Mouse (Mus musculus) intestine, postnatal 0 days (tissue): ENCODE data around the gene Trim30d. TPM values are rescaled to one million over a fixed set of nuclear protein-coding genes. Genes with fewer than 3 reads are reported as not detected.

Experiments
- ATAC-seq: fragments of 200-750 bp; cut with Nextera tagmentation; 2 replicates; pipeline ENCODE4 v1.8.0; 2017; ENCODE audit warnings: mild to moderate bottlenecking, moderate TSS enrichment, moderate library complexity
- H3K27ac ChIP-seq: fragments of 300-500 bp; sonication (generic); 2 replicates; pipeline ENCODE4 v1.5.1; 2014; ENCODE audit warnings: mild to moderate bottlenecking, low read depth, low read length, moderate library complexity
- H3K27me3 ChIP-seq: fragments of 300-500 bp; sonication (generic); replicated peaks from 2 replicates; pipeline ENCODE4 v1.6.1; 2014; ENCODE audit warnings: low read length, mixed read lengths; ENCODE audit not compliant: control insufficient read depth, insufficient read depth
- H3K36me3 ChIP-seq: fragments of 300-500 bp; sonication (generic); 2 replicates; pipeline ENCODE4 v1.6.1; 2014; ENCODE audit warnings: mild to moderate bottlenecking, moderate library complexity; ENCODE audit not compliant: control insufficient read depth, insufficient read depth
- H3K4me1 ChIP-seq: fragments of 300-500 bp; sonication (generic); replicated peaks from 2 replicates; pipeline ENCODE4 v1.6.1; 2014; ENCODE audit warnings: antibody characterized with exemption, low read length, mixed read lengths; ENCODE audit not compliant: control insufficient read depth, insufficient read depth
- H3K4me2 ChIP-seq: fragments of 300-500 bp; sonication (generic); replicated peaks from 2 replicates; pipeline ENCODE4 v1.6.1; 2014; ENCODE audit warnings: low read depth, mild to moderate bottlenecking, moderate library complexity
- H3K4me3 ChIP-seq: fragments of 300-500 bp; sonication (generic); 2 replicates; pipeline ENCODE4 v1.5.1; 2014; ENCODE audit warnings: low read depth, low read length
- H3K9ac ChIP-seq: fragments of 300-500 bp; sonication (generic); 2 replicates; pipeline ENCODE4 v1.6.1; 2014; ENCODE audit warnings: mild to moderate bottlenecking, low read depth, low read length
- H3K9me3 ChIP-seq: fragments of 300-500 bp; sonication (generic); 2 replicates; pipeline ENCODE4 v1.6.1; 2016; ENCODE audit warnings: mixed run types; ENCODE audit not compliant: control insufficient read depth
- CTCF ChIP-seq: sonication (generic); IDR thresholded peaks from 2 replicates; pipeline ENCODE4 v1.5.1; 2016; ENCODE audit warnings: low read depth, mild to moderate bottlenecking, control low read depth, antibody characterized with exemption, moderate library complexity
- WGBS: fragments of 180-500 bp; shearing (Covaris S2); extraction: QIAGEN DNeasy Blood & Tissue Kit; methylation state at CpG from one replicate; pipeline ENCODE4 v1.1.7; 2014; 5-methylcytosine and 5-hydroxymethylcytosine counted together
- polyA plus RNA-seq: library from polyadenylated mRNA; unstranded; fragments of >200 nt; fragmentation: Nextera tagmentation; extraction: Ambion mirVana; gene quantifications from 2 replicates; pipeline ENCODE4 v1.2.1, GENCODE M21; 2015

The Trim30d gene
- polyA plus RNA-seq, 1 experiment from 2014 or later = 18.7 TPM

DNA sequence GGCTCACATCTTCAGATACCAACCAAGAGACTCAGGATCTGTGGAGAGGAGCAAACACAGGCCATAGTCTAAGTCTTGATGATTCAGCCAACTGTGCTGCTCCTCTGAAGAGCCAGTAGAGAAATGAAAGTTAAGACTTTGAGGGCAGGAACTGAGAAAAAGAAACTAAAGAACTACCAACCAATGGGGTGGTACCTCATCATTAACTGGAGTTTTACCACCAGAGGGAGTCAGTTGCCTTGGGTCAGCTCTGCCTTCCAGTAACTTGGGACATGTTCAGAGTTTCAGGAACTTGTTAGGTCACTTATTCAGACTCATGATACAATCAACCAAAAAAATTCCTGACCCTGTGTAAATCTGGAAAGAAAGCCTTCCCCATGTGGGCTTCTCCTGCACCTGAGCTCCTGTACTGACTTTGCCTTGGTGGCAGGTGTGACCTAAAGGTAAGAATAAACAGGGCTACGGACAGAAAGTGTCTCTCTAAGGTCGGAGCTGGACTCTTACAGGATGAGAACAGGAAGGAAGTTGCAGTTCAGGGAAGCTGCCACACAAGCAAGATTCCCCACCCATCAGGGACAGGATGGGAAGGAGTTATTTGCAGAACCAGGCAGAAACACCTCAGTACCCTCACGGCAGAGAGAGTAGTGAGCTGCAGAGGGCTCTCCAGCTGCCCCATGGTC lies 42.4 kb downstream of the Trim30d start, which contains the start of gene Trim30a:
Gene Trim30a (minus strand): TSS at position 129 of the 680 bp plus-strand sequence.
- Histone ChIP-seq H3K4me1 (no peaks in the 10 kb centered on the region), H3K4me3 (no peak within 1 kb of the TSS), H3K9me3 (no peaks in the 10 kb centered on the region), H3K27ac (no peak within 1 kb of the TSS), H3K36me3 (no peaks in the 10 kb centered on the region), H3K9ac (no peak within 1 kb of the TSS), H3K4me2 (peak within 1 kb of the TSS; percentile 32), H3K27me3 (no peaks in the 10 kb centered on the region)
- peak; percentile 73 for TF ChIP-seq CTCF
- WGBS = 58% methylated on average over 3 of the region's 3 CpGs
- ATAC-seq = peak; percentile 83

GRCm38 (mm10) chr7:104445961-104446645 lies 61.5 kb downstream of the Trim30d start:
- ATAC-seq = peak; percentile 67
- TF ChIP-seq CTCF = peak; percentile 65
- Histone ChIP-seq H3K4me1 (no peaks in the 10 kb centered on the region), H3K9ac (no peak overlapping the region), H3K9me3 (no peaks in the 10 kb centered on the region), H3K36me3 (no peaks in the 10 kb centered on the region), H3K4me3 (0 out of 2 replicates have a peak overlapping the region, but pooled peaks have one; percentile 2), H3K4me2 (peak overlapping the region; percentile 40), H3K27me3 (no peaks in the 10 kb centered on the region), H3K27ac (peak overlapping the region; percentile 41; the same call in 1 of the 2 replicates)
- WGBS = 50% methylated on average over 2 of the region's 2 CpGs

Other genes with a start within 250 kb of the Trim30d start
- gene Trim5, start 219.8 kb downstream of the Trim30d start, polyA plus RNA-seq = 1.6 TPM in 2 replicates
- gene Trim12a, start 192.4 kb downstream of the Trim30d start, polyA plus RNA-seq = 23.8 and 26.3 TPM in 2 replicates
- gene Trim34b, start 178.4 kb downstream of the Trim30d start, polyA plus RNA-seq = 0.16 and 0.22 TPM in 2 replicates
- gene Trim12c, start 154.5 kb downstream of the Trim30d start, polyA plus RNA-seq = 4.8 and 5.0 TPM in 2 replicates
- gene Trim30b, start 138.0 kb downstream of the Trim30d start, polyA plus RNA-seq = 0.23 and 0.24 TPM in 2 replicates
- 0.10 and 0.14 TPM in 2 replicates for gene Trim30c, start 107.0 kb downstream of the Trim30d start, polyA plus RNA-seq
- 5.0 and 5.3 TPM in 2 replicates for gene Trim30a, start 42.7 kb downstream of the Trim30d start, polyA plus RNA-seq
- gene Olfr651, start 42.3 kb upstream of the Trim30d start, polyA plus RNA-seq = not detected in 2 replicates
- 0.04 TPM in 1 of 2 replicates, not detected in the other for gene Olfr652, start 53.1 kb upstream of the Trim30d start, polyA plus RNA-seq
- 0.03 TPM in 1 of 2 replicates, not detected in the other for gene Olfr653, start 69.5 kb upstream of the Trim30d start, polyA plus RNA-seq
- gene Olfr654, start 79.2 kb upstream of the Trim30d start, polyA plus RNA-seq = not detected in 2 replicates
- gene Olfr655, start 93.9 kb upstream of the Trim30d start, polyA plus RNA-seq = not detected in 2 replicates
- gene Olfr656, start 106.1 kb upstream of the Trim30d start, polyA plus RNA-seq = not detected in 2 replicates
- gene Olfr657, start 116.9 kb upstream of the Trim30d start, polyA plus RNA-seq = not detected in 2 replicates
- 0.09 TPM in 2 replicates for gene Olfr658, start 139.5 kb upstream of the Trim30d start, polyA plus RNA-seq
- gene Olfr659, start 158.9 kb upstream of the Trim30d start, polyA plus RNA-seq = not detected in 2 replicates
- gene Olfr661, start 178.7 kb upstream of the Trim30d start, polyA plus RNA-seq = not detected in 2 replicates